Mouse (Mus musculus) midbrain, embryonic 15.5 days (tissue): Measurements from ENCODE around the gene Gm21698. TPM values are rescaled to one million over a fixed set of nuclear protein-coding genes. Genes with fewer than 3 reads are reported as not detected.

Experiments used
- polyA plus RNA-seq: library from polyadenylated mRNA; unstranded; fragments of >200 nt; fragmentation: Nextera tagmentation; extraction: Ambion mirVana; gene quantifications from 2 replicates; pipeline ENCODE4 v1.2.1, GENCODE M21; 2015

Gm21698 gene
- polyA plus RNA-seq, 1 experiment from 2014 or later = 0.46 TPM

Other genes starting within 250 kb of the Gm21698 start
- 31.7 and 35.1 TPM in 2 replicates for gene Actr3b, start 228.7 kb downstream of the Gm21698 start, polyA plus RNA-seq
- gene Gm21663, start 46.3 kb downstream of the Gm21698 start, polyA plus RNA-seq = 0.08 and 0.09 TPM in 2 replicates
- 0.12 and 0.27 TPM in 2 replicates for gene Gm21671, start 34.2 kb downstream of the Gm21698 start, polyA plus RNA-seq
- 0.11 and 0.14 TPM in 2 replicates for gene Gm21680, start 16.0 kb downstream of the Gm21698 start, polyA plus RNA-seq
- 0.18 and 0.70 TPM in 2 replicates for gene Gm1979, start 16.1 kb upstream of the Gm21698 start, polyA plus RNA-seq
- not detected in 2 replicates for gene Gm5862, start 34.3 kb upstream of the Gm21698 start, polyA plus RNA-seq
- gene Speer4a, start 50.9 kb upstream of the Gm21698 start, polyA plus RNA-seq = 0.17 and 0.23 TPM in 2 replicates
- gene Gm7347, start 69.9 kb upstream of the Gm21698 start, polyA plus RNA-seq = 0.14 and 0.19 TPM in 2 replicates
- gene Gm10471, start 100.6 kb upstream of the Gm21698 start, polyA plus RNA-seq = 0.05 TPM in 1 of 2 replicates, not detected in the other
- gene 5031410I06Rik, start 116.7 kb upstream of the Gm21698 start, polyA plus RNA-seq = 0.14 and 0.15 TPM in 2 replicates
- gene Gm10220, start 132.8 kb upstream of the Gm21698 start, polyA plus RNA-seq = 0.15 and 0.23 TPM in 2 replicates